17 mouse cellular contexts compared by ENCODE assay signal in the genomic region with DNA sequence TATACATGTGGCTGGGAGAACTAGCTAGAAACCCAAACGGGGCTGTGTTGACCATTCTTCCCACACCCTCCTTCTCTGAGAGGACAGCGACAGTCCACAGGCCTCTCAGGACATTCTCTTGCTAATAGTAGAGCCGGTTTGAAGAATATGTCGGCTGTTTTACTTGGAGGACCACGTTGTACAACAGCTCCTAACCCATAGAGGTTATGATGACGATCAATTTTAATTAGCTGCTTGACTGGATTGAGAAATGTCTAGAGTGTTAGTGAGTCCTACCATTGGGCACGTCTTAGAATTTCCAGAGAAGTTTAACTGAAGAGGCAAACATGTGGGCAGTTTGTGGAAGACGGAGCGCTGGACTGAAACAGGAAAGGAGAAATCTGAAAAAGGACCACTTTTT.
"Had no signal": no experiment of that assay in that cellular context is flagged by ENCODE, and none has a peak within 500 bp of the region (broad histone marks: within the 10 kb centered on the region; RNA-seq: fewer than 3 reads in every experiment).

No protein-coding gene starts in this region.

- H3K9me3 ChIP-seq: liver, embryonic 15.5 days; lung, embryonic 15.5 days; midbrain, embryonic 15.5 days; neural tube, embryonic 12.5 days; stomach, embryonic 15.5 days had no signal

- H3K4me1 ChIP-seq: liver, embryonic 13.5 days; liver, embryonic 15.5 days; lung, embryonic 15.5 days; megakaryocyte, embryonic 14.5 days; midbrain, embryonic 13.5 days; midbrain, embryonic 15.5 days; neural tube, embryonic 12.5 days; stomach, embryonic 15.5 days had no signal

- H3K27me3 ChIP-seq: liver, embryonic 13.5 days; liver, embryonic 15.5 days; megakaryocyte, embryonic 14.5 days; midbrain, embryonic 15.5 days; neural tube, embryonic 12.5 days had no signal

- H3K27ac ChIP-seq: liver, embryonic 13.5 days; liver, embryonic 15.5 days; lung, embryonic 15.5 days; macrophage; midbrain, embryonic 13.5 days; midbrain, embryonic 15.5 days; neural tube, embryonic 12.5 days; stomach, embryonic 15.5 days; stomach, postnatal 0 days had no signal

- H3K9ac ChIP-seq: liver, embryonic 13.5 days; liver, embryonic 15.5 days; liver, postnatal 0 days; lung, embryonic 15.5 days; midbrain, embryonic 13.5 days; midbrain, embryonic 15.5 days; neural tube, embryonic 12.5 days; stomach, embryonic 15.5 days had no signal

- ATAC-seq: liver, postnatal 0 days; midbrain, embryonic 13.5 days had no signal

- H3K36me3 ChIP-seq: liver, embryonic 13.5 days; liver, embryonic 15.5 days; lung, embryonic 15.5 days; midbrain, embryonic 13.5 days; midbrain, embryonic 15.5 days; neural tube, embryonic 12.5 days; stomach, embryonic 15.5 days had no signal

- H3K4me2 ChIP-seq: liver, embryonic 11.5 days; liver, embryonic 13.5 days; liver, embryonic 15.5 days; lung, embryonic 15.5 days; midbrain, embryonic 11.5 days; midbrain, embryonic 13.5 days; midbrain, embryonic 15.5 days; neural tube, embryonic 12.5 days; stomach, embryonic 15.5 days had no signal

- DNase-seq: liver, embryonic 13.5 days; liver, postnatal 0 days; right cerebral cortex, postnatal 14 days; thymus, adult 2 months; thymus, postnatal 25 days; thymus, postnatal 4 days had no signal

- H3K4me3 ChIP-seq: liver, embryonic 13.5 days; liver, embryonic 15.5 days; lung, embryonic 15.5 days; megakaryocyte, embryonic 14.5 days; midbrain, embryonic 13.5 days; midbrain, embryonic 15.5 days; neural tube, embryonic 12.5 days; stomach, embryonic 15.5 days had no signal
